Mouse (Mus musculus) c-Kit-negative CD71-positive TER-119-positive erythroid progenitor cells, embryonic 14.5 days (primary cell): ENCODE data around the gene Nkx6-2.

ENCODE experiments used
- DNase-seq: peaks from one replicate; pipeline ENCODE4 v3.0.0-alpha.2; 2013; ENCODE audit warnings: low read depth, low spot score

The Nkx6-2 gene

GRCm38 (mm10) chr7:139582595-139582994 is at the start of gene Nkx6-2:
TSS of gene Nkx6-2 (minus strand) at chr7:139582797.
- DNase-seq, result no peak

- no peak for DNase-seq
Observed at GRCm38 (mm10) chr7:139625156-139625555, 42.6 kb upstream of the Nkx6-2 start.

- DNase-seq, result no peak
Observed at GRCm38 (mm10) chr7:139622568-139622967, 40.0 kb upstream of the Nkx6-2 start.

GRCm38 (mm10) chr7:139615767-139616766 is 33.5 kb upstream of the Nkx6-2 start:
- peak; percentile 20 for DNase-seq

GRCm38 (mm10) chr7:139610328-139610727 is 27.7 kb upstream of the Nkx6-2 start:
- no peak for DNase-seq

- DNase-seq, result no peak
Observed at GRCm38 (mm10) chr7:139595862-139596261, 13.3 kb upstream of the Nkx6-2 start.

GRCm38 (mm10) chr7:139595311-139595710 is 12.7 kb upstream of the Nkx6-2 start:
- no peak for DNase-seq

- DNase-seq, result no peak
Observed at GRCm38 (mm10) chr7:139591311-139591710, 8.7 kb upstream of the Nkx6-2 start.

- DNase-seq, result no peak
Observed at GRCm38 (mm10) chr7:139590302-139590701, 7.7 kb upstream of the Nkx6-2 start.

GRCm38 (mm10) chr7:139587919-139588318 is 5.3 kb upstream of the Nkx6-2 start:
- no peak for DNase-seq

GRCm38 (mm10) chr7:139585183-139585821 is 2.7 kb upstream of the Nkx6-2 start:
- DNase-seq, result no peak

GRCm38 (mm10) chr7:139584221-139585175 is 1.9 kb upstream of the Nkx6-2 start:
- DNase-seq, result no peak

- no peak for DNase-seq
Observed at GRCm38 (mm10) chr7:139583094-139583737, 619 bp upstream of the Nkx6-2 start.

- no peak for DNase-seq
Observed at GRCm38 (mm10) chr7:139581801-139582571, 611 bp downstream of the Nkx6-2 start.

GRCm38 (mm10) chr7:139580851-139581775 is 1.5 kb downstream of the Nkx6-2 start:
- no peak for DNase-seq

GRCm38 (mm10) chr7:139579261-139579905 is 3.2 kb downstream of the Nkx6-2 start:
- DNase-seq, result no peak

- no peak for DNase-seq
Observed at GRCm38 (mm10) chr7:139576064-139576686, 6.4 kb downstream of the Nkx6-2 start.

- no peak for DNase-seq
Observed at GRCm38 (mm10) chr7:139572665-139573064, 9.9 kb downstream of the Nkx6-2 start.
